Mouse (Mus musculus): ENCODE measurements around the gene Gm10945.

DNA sequence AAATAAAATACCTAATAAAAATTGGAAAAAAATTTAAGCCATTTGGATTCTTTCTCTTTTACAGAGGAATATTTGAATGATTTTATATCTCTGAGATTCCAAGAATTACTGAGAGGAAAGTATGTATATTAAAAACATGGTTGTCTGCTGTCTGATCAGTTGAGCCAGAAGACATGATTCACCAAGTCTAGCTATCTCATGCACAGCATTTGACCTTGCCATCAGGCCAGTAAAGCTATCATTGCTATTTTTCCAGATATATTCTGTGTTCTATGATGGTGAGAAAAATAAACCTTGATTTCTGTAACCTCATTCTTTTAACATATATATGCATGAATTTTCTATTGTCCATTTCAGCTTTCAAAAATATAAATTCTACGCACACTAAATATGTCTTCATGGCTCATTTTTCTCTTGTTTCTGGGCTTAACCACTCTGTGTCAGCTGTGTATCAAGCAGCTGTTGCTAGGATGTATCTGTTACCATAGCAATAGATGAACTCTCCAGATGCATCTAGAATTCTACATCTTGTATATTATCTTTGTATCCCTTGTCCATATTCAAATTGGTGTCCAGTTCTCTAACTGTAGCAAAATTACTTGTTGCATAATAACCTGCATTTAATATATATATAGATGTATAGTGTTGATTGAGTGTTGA lies 56.2 kb downstream of the Gm10945 start:
- TF ChIP-seq CTCF (IDR thresholded peaks at IDR 0.05; ENCODE audit: extremely low read depth, insufficient read depth, insufficient read length, insufficient replicate concordance) (no peak), POLR2A (IDR thresholded peaks at IDR 0.05; ENCODE audit: low read depth, low read length) (no peak)
